Mouse (Mus musculus) E14TG2a.4 (cell line): ENCODE results near the gene Rbfox1.

Source experiments
- H3K27me3 ChIP-seq: 2 replicates; pipeline ENCODE4 v1.6.1; 2014; ENCODE audit warnings: low read length, control low read depth; ENCODE audit not compliant: insufficient read depth
- H3K36me3 ChIP-seq: 2 replicates; pipeline ENCODE4 v1.6.1; 2014; ENCODE audit warnings: low read length, control low read depth; ENCODE audit not compliant: insufficient read depth
- H3K4me1 ChIP-seq: replicated peaks from 2 replicates; pipeline ENCODE4 v1.6.1; 2014; ENCODE audit warnings: low read depth, low read length, control low read depth
- H3K4me3 ChIP-seq: replicated peaks from 2 replicates; pipeline ENCODE4 v1.5.1; 2014; ENCODE audit warnings: mild to moderate bottlenecking, low read length
- H3K9me3 ChIP-seq: 2 replicates; pipeline ENCODE4 v1.6.1; 2014; ENCODE audit warnings: low read length, control low read depth
- CTCF ChIP-seq: conservative IDR thresholded peaks from 2 replicates; pipeline ENCODE4 v1.5.1; 2014; ENCODE audit warnings: low read length
- NANOG ChIP-seq: IDR thresholded peaks from 2 replicates; pipeline ENCODE4 v1.6.1; 2014; ENCODE audit warnings: borderline replicate concordance, low read length, mixed read lengths
- POU5F1 ChIP-seq: IDR thresholded peaks from 2 replicates; pipeline ENCODE4 v1.6.1; 2014; ENCODE audit warnings: low read length, borderline replicate concordance

The Rbfox1 gene

GRCm38 (mm10) chr16:6264557-6264956 is 379.4 kb downstream of the Rbfox1 start:
- no peak overlapping the region for H3K4me3 ChIP-seq
- no peaks in the 10 kb centered on the region for H3K9me3 ChIP-seq
- H3K4me1 ChIP-seq = no peaks in the 10 kb centered on the region
- H3K27me3 ChIP-seq = no peaks in the 10 kb centered on the region
- H3K36me3 ChIP-seq = no peaks in the 10 kb centered on the region
- TF ChIP-seq CTCF (no peak), POU5F1 (no peak), NANOG (no peak)

GRCm38 (mm10) chr16:6265610-6266009 is 380.5 kb downstream of the Rbfox1 start:
- Histone ChIP-seq H3K4me3 (no peak overlapping the region), H3K36me3 (no peaks in the 10 kb centered on the region), H3K4me1 (no peaks in the 10 kb centered on the region), H3K9me3 (no peaks in the 10 kb centered on the region), H3K27me3 (no peaks in the 10 kb centered on the region)
- TF ChIP-seq POU5F1 = no peak
- TF ChIP-seq NANOG = no peak
- TF ChIP-seq CTCF = no peak

GRCm38 (mm10) chr16:6271596-6272370 is 386.6 kb downstream of the Rbfox1 start:
- no peaks in the 10 kb centered on the region for H3K36me3 ChIP-seq
- H3K4me1 ChIP-seq = no peaks in the 10 kb centered on the region
- no peaks in the 10 kb centered on the region for H3K27me3 ChIP-seq
- H3K9me3 ChIP-seq = no peaks in the 10 kb centered on the region
- TF ChIP-seq NANOG = no peak
- TF ChIP-seq POU5F1 = no peak
- no peak for TF ChIP-seq CTCF
- H3K4me3 ChIP-seq = no peak overlapping the region

- Histone ChIP-seq H3K4me1 (peaks cover 22% of the 10 kb centered on the region), H3K36me3 (no peaks in the 10 kb centered on the region), H3K4me3 (no peak overlapping the region), H3K27me3 (no peaks in the 10 kb centered on the region), H3K9me3 (peaks cover 30% of the 10 kb centered on the region; the same call in 1 of the 2 replicates)
- TF ChIP-seq NANOG = no peak
- TF ChIP-seq CTCF = no peak
- no peak for TF ChIP-seq POU5F1
Observed at GRCm38 (mm10) chr16:6283496-6283895, 398.3 kb downstream of the Rbfox1 start.

GRCm38 (mm10) chr16:6284317-6284716 is 399.2 kb downstream of the Rbfox1 start:
- H3K9me3 ChIP-seq = peaks cover 30% of the 10 kb centered on the region; the same call in 1 of the 2 replicates
- H3K27me3 ChIP-seq = no peaks in the 10 kb centered on the region
- no peak for TF ChIP-seq CTCF
- no peak for TF ChIP-seq POU5F1
- no peak for TF ChIP-seq NANOG
- H3K4me3 ChIP-seq = no peak overlapping the region
- H3K36me3 ChIP-seq = no peaks in the 10 kb centered on the region
- peaks cover 22% of the 10 kb centered on the region for H3K4me1 ChIP-seq

GRCm38 (mm10) chr16:6287699-6288098 is 402.5 kb downstream of the Rbfox1 start:
- peaks cover 22% of the 10 kb centered on the region for H3K4me1 ChIP-seq
- no peak overlapping the region for H3K4me3 ChIP-seq
- TF ChIP-seq POU5F1 (no peak), NANOG (no peak), CTCF (no peak)
- H3K9me3 ChIP-seq = peaks cover 19% of the 10 kb centered on the region; the same call in 1 of the 2 replicates
- H3K36me3 ChIP-seq = no peaks in the 10 kb centered on the region
- H3K27me3 ChIP-seq = no peaks in the 10 kb centered on the region

GRCm38 (mm10) chr16:6300112-6300511 is 415.0 kb downstream of the Rbfox1 start:
- no peaks in the 10 kb centered on the region for H3K27me3 ChIP-seq
- H3K9me3 ChIP-seq = no peaks in the 10 kb centered on the region
- TF ChIP-seq NANOG = no peak
- no peak for TF ChIP-seq CTCF
- TF ChIP-seq POU5F1 = no peak
- H3K4me3 ChIP-seq = no peak overlapping the region
- no peaks in the 10 kb centered on the region for H3K4me1 ChIP-seq
- H3K36me3 ChIP-seq = no peaks in the 10 kb centered on the region

- no peaks in the 10 kb centered on the region for H3K36me3 ChIP-seq
- no peaks in the 10 kb centered on the region for H3K27me3 ChIP-seq
- no peaks in the 10 kb centered on the region for H3K9me3 ChIP-seq
- TF ChIP-seq CTCF = no peak
- TF ChIP-seq NANOG = no peak
- no peak for TF ChIP-seq POU5F1
- no peak overlapping the region for H3K4me3 ChIP-seq
- H3K4me1 ChIP-seq = no peaks in the 10 kb centered on the region
Observed at GRCm38 (mm10) chr16:6303082-6303481, 417.9 kb downstream of the Rbfox1 start.
